Mouse (Mus musculus) hindbrain, embryonic 12.5 days (tissue): ENCODE measurements at regions not wholly inside any gene's neighbourhood (a gene's known extent, or its start where the extent isn't known, plus 50 kb on each side); places are given as distances from the start of the nearest gene placed in this dataset.

ENCODE experiments used
- ATAC-seq: fragments of 200-750 bp; cut with Nextera tagmentation; 2 replicates; pipeline ENCODE4 v1.8.0; 2017; ENCODE audit warnings: moderate TSS enrichment; ENCODE audit not compliant: low FRiP score
- H3K27ac ChIP-seq: fragments of 300-500 bp; sonication (generic); 2 replicates; pipeline ENCODE4 v1.5.1; 2016; ENCODE audit warnings: mild to moderate bottlenecking
- H3K27me3 ChIP-seq: fragments of 300-500 bp; sonication (generic); 2 replicates; pipeline ENCODE4 v1.6.1; 2016; ENCODE audit warnings: mild to moderate bottlenecking
- H3K36me3 ChIP-seq: fragments of 300-500 bp; sonication (generic); 2 replicates; pipeline ENCODE4 v1.6.1; 2016; ENCODE audit warnings: mild to moderate bottlenecking
- H3K4me1 ChIP-seq: fragments of 300-500 bp; sonication (generic); 2 replicates; pipeline ENCODE4 v1.6.1; 2016
- H3K4me2 ChIP-seq: fragments of 300-500 bp; sonication (generic); replicated peaks from 2 replicates; pipeline ENCODE4 v1.6.1; 2016; ENCODE audit warnings: mild to moderate bottlenecking
- H3K4me3 ChIP-seq: fragments of 300-500 bp; sonication (generic); 2 replicates; pipeline ENCODE4 v1.5.1; 2016; ENCODE audit warnings: mild to moderate bottlenecking
- H3K9ac ChIP-seq: fragments of 300-500 bp; sonication (generic); 2 replicates; pipeline ENCODE4 v1.6.1; 2016; ENCODE audit warnings: mild to moderate bottlenecking, moderate library complexity
- H3K9me3 ChIP-seq: fragments of 300-500 bp; sonication (generic); replicated peaks from 2 replicates; pipeline ENCODE4 v1.6.1; 2016; ENCODE audit warnings: mild to moderate bottlenecking
- WGBS: fragments of 180-500 bp; shearing (Covaris S2); methylation state at CpG from one replicate; pipeline ENCODE4 v1.1.7; 2016; 5-methylcytosine and 5-hydroxymethylcytosine counted together

GRCm38 (mm10) chr9:85439664-85440063 lies 112.5 kb upstream of the Tent5a start:
- Histone ChIP-seq H3K4me1 (no peaks in the 10 kb centered on the region), H3K9ac (no peak overlapping the region), H3K27ac (no peak overlapping the region), H3K36me3 (no peaks in the 10 kb centered on the region), H3K4me2 (no peak overlapping the region), H3K4me3 (no peak overlapping the region), H3K9me3 (no peaks in the 10 kb centered on the region), H3K27me3 (no peaks in the 10 kb centered on the region)
- WGBS: 38% methylated on average over 1 of the region's 1 CpGs
- ATAC-seq: no peak

DNA sequence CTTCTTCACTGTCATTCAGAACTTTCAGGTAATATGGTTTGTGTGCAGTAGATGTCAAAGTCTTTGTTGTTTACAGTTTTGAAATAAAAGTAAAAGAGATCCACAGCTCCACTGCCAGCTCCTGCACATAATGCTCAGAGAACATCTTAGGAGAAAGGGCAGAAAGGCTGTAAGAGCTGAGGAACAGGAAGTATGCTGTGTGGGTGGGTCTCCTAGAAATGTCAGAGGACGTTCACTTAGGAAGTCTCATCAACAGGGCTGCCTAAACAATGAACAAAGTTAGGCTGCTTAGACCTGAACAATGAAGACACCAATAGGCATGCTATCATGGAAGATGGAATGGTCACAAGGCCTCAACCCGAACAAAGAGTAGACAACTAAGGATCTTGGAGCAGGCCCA lies 105.1 kb upstream of the Tent5a start:
- Histone ChIP-seq H3K4me3 (no peak overlapping the region), H3K27me3 (no peaks in the 10 kb centered on the region), H3K4me1 (no peaks in the 10 kb centered on the region), H3K27ac (no peak overlapping the region), H3K36me3 (no peaks in the 10 kb centered on the region), H3K9ac (no peak overlapping the region), H3K9me3 (no peaks in the 10 kb centered on the region), H3K4me2 (no peak overlapping the region)
- no peak for ATAC-seq
- WGBS: 78% methylated on average over 2 of the region's 2 CpGs

GRCm38 (mm10) chr9:85426809-85427208 lies 99.7 kb upstream of the Tent5a start:
- no peak overlapping the region for H3K9ac ChIP-seq
- no peaks in the 10 kb centered on the region for H3K27me3 ChIP-seq
- H3K4me2 ChIP-seq: no peak overlapping the region
- no peaks in the 10 kb centered on the region for H3K9me3 ChIP-seq
- H3K27ac ChIP-seq: no peak overlapping the region
- WGBS: 83% methylated on average over 4 of the region's 4 CpGs
- H3K4me3 ChIP-seq: no peak overlapping the region
- no peaks in the 10 kb centered on the region for H3K36me3 ChIP-seq
- no peaks in the 10 kb centered on the region for H3K4me1 ChIP-seq
- ATAC-seq: no peak

- Histone ChIP-seq H3K27ac (no peak overlapping the region), H3K4me1 (no peaks in the 10 kb centered on the region), H3K4me2 (no peak overlapping the region), H3K4me3 (no peak overlapping the region), H3K36me3 (no peaks in the 10 kb centered on the region), H3K9ac (no peak overlapping the region), H3K27me3 (no peaks in the 10 kb centered on the region), H3K9me3 (no peaks in the 10 kb centered on the region)
- ATAC-seq: no peak
- 80% methylated on average over 2 of the region's 2 CpGs for WGBS
Observed at GRCm38 (mm10) chr9:85423908-85424307, 96.8 kb upstream of the Tent5a start.

DNA sequence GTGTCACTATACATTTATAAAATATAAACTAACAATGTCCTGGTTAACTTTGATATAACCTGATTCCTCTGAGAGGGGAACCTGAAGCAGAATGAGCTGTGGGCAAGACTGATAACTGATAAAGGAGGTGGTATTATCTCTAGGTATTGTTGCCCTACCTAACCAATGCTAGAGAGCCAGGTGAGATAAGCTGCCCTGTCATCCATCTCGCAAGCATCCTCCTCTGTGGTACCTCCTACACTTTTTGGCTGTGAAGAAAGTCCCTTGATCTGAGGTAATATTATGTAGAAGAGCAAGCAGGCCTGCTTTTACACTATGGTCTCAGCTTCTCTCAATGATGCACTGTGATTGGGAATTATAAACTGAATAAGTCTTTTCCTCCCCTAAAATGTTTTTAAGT lies 87.2 kb upstream of the Tent5a start:
- Histone ChIP-seq H3K27ac (no peak overlapping the region), H3K36me3 (no peaks in the 10 kb centered on the region), H3K27me3 (no peaks in the 10 kb centered on the region), H3K9me3 (no peaks in the 10 kb centered on the region), H3K4me1 (peaks cover 5% of the 10 kb centered on the region), H3K9ac (no peak overlapping the region), H3K4me2 (no peak overlapping the region), H3K4me3 (no peak overlapping the region)
- 93% methylated on average over 1 of the region's 1 CpGs for WGBS
- no peak for ATAC-seq

GRCm38 (mm10) chr9:85413813-85414212 lies 86.7 kb upstream of the Tent5a start:
- Histone ChIP-seq H3K4me1 (peaks cover 5% of the 10 kb centered on the region), H3K27ac (no peak overlapping the region), H3K9me3 (no peaks in the 10 kb centered on the region), H3K36me3 (no peaks in the 10 kb centered on the region), H3K27me3 (no peaks in the 10 kb centered on the region), H3K4me3 (no peak overlapping the region), H3K9ac (no peak overlapping the region), H3K4me2 (no peak overlapping the region)
- WGBS: 62% methylated on average over 1 of the region's 1 CpGs
- ATAC-seq: no peak

DNA sequence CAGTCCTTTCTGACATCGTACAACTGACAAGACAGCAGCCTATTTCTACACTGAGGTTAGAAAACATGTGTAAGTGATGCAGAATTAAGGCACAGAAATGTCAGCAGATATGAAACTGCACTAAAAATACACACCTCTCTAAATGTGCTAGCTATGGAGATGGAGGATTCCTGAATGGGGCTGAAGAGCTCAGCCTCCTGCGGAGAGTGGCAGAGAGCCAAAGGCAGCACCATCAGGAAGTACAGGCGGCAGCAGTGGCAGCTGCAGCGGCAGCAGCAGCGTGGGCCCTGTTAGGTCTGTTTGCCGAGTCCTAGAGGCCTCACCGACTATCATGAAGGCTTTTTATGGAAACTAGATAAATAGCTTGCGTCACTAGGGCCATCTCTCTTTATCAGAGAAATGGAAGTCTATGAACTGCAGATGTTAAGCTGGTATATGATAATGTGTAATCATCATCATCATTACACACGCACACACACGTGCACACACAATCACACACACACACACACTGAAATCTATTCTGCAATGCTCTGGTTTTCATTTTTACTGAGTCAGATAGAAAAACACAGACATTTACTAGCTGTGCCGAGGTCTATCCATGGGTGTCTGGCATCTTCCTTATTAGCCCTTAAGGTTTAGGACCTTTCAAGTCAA lies 83.6 kb upstream of the Tent5a start:
- WGBS: 57% methylated on average over 11 of the region's 11 CpGs
- peaks cover 5% of the 10 kb centered on the region for H3K4me1 ChIP-seq

GRCm38 (mm10) chr9:85409974-85410506 lies 82.9 kb upstream of the Tent5a start:
- ATAC-seq: no peak
- no peak overlapping the region for H3K4me2 ChIP-seq
- no peak overlapping the region for H3K4me3 ChIP-seq
- 82% methylated on average over 4 of the region's 4 CpGs for WGBS
- no peaks in the 10 kb centered on the region for H3K27me3 ChIP-seq
- H3K27ac ChIP-seq: no peak overlapping the region
- H3K9me3 ChIP-seq: no peaks in the 10 kb centered on the region
- H3K4me1 ChIP-seq: peaks cover 5% of the 10 kb centered on the region
- no peak overlapping the region for H3K9ac ChIP-seq
- no peaks in the 10 kb centered on the region for H3K36me3 ChIP-seq

More for the DNA sequence above, 83.6 kb upstream of the Tent5a start:
- H3K36me3 ChIP-seq: no peaks in the 10 kb centered on the region
- H3K27ac ChIP-seq: no peak overlapping the region
- H3K4me2 ChIP-seq: no peak overlapping the region
- no peak overlapping the region for H3K4me3 ChIP-seq
- ATAC-seq: no peak
- no peaks in the 10 kb centered on the region for H3K27me3 ChIP-seq
- no peak overlapping the region for H3K9ac ChIP-seq
- no peaks in the 10 kb centered on the region for H3K9me3 ChIP-seq

DNA sequence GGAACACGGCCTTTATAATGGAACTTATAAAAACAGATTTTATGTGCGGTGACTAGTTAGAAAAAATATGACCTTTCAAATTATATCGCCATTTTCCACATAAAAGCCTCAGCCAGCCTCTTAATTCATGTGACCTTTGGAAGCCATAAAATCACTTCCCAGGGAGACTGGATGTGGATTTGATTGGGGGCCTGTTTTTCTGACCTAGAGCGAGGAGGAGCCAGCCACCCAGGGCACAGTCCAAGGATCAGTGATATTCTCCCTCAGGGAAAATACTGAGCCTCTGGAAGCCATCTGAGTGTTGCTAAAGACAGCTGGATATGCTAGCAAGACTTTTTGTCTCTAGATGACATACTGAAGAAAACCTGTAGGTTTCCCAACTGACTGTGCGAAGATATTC lies 81.3 kb upstream of the Tent5a start:
- H3K4me3 ChIP-seq: no peak overlapping the region
- peaks cover 5% of the 10 kb centered on the region for H3K4me1 ChIP-seq
- WGBS: 80% methylated on average over 5 of the region's 5 CpGs
- no peaks in the 10 kb centered on the region for H3K36me3 ChIP-seq
- no peaks in the 10 kb centered on the region for H3K27me3 ChIP-seq
- no peak overlapping the region for H3K4me2 ChIP-seq
- no peak overlapping the region for H3K27ac ChIP-seq
- H3K9me3 ChIP-seq: no peaks in the 10 kb centered on the region
- H3K9ac ChIP-seq: no peak overlapping the region
- no peak for ATAC-seq

- H3K9ac ChIP-seq: no peak overlapping the region
- peaks cover 5% of the 10 kb centered on the region for H3K4me1 ChIP-seq
- WGBS: 89% methylated on average over 1 of the region's 1 CpGs
- no peak overlapping the region for H3K4me3 ChIP-seq
- ATAC-seq: no peak
- H3K9me3 ChIP-seq: no peaks in the 10 kb centered on the region
- no peak overlapping the region for H3K4me2 ChIP-seq
- H3K27me3 ChIP-seq: no peaks in the 10 kb centered on the region
- H3K27ac ChIP-seq: no peak overlapping the region
- H3K36me3 ChIP-seq: no peaks in the 10 kb centered on the region
Observed at GRCm38 (mm10) chr9:85407592-85407991, 80.4 kb upstream of the Tent5a start.

- WGBS: 94% methylated on average over 1 of the region's 1 CpGs
- H3K27ac ChIP-seq: no peak overlapping the region
Observed at GRCm38 (mm10) chr9:85401736-85402135, 74.6 kb upstream of the Tent5a start.

DNA sequence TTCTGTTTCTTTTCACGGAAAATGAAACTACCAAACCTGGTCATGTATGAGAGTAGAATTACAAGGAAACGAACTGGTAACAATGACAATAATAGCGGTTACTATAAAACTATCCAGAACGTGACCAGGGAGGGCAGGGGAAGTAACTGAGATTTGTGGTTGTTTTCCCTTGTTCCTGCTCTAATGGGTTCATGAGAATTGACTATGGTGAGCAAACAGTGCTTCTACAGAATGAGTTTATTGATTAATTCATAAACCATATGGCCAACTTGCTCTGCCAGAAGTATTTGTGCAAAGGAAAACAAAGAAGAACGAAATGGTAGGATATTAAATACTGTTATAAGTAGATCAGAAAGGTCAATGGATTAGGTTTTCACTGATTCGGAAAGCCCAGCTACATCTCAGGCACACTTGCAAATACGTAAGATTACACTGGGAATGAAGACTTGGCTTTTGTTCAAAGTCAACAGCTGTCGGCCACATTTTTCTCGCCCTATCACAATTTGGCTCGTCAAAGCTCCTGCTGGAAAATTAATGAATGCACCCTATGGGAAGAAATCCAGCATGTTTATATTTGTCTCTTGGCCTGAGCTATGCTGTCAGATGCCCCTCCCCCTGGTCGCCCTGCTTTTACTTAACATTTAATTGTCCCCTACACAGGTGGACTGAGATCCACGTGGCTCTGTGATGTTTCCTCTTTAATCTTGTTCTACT lies 73.6 kb upstream of the Tent5a start:
- Histone ChIP-seq H3K4me3 (no peak overlapping the region), H3K36me3 (no peaks in the 10 kb centered on the region), H3K9ac (no peak overlapping the region), H3K27me3 (no peaks in the 10 kb centered on the region), H3K9me3 (no peaks in the 10 kb centered on the region), H3K4me2 (no peak overlapping the region), H3K27ac (no peak overlapping the region), H3K4me1 (no peaks in the 10 kb centered on the region)
- WGBS: 69% methylated on average over 12 of the region's 12 CpGs
- ATAC-seq: no peak

More at GRCm38 (mm10) chr9:85401736-85402135, 74.6 kb upstream of the Tent5a start:
- Histone ChIP-seq H3K9me3 (no peaks in the 10 kb centered on the region), H3K9ac (no peak overlapping the region), H3K36me3 (no peaks in the 10 kb centered on the region), H3K4me1 (no peaks in the 10 kb centered on the region), H3K4me2 (no peak overlapping the region), H3K4me3 (no peak overlapping the region), H3K27me3 (no peaks in the 10 kb centered on the region)
- no peak for ATAC-seq

GRCm38 (mm10) chr9:85394975-85395374 lies 67.8 kb upstream of the Tent5a start:
- WGBS: 75% methylated on average over 6 of the region's 6 CpGs
- no peak overlapping the region for H3K9ac ChIP-seq
- no peak overlapping the region for H3K27ac ChIP-seq
- no peak for ATAC-seq
- no peaks in the 10 kb centered on the region for H3K36me3 ChIP-seq
- H3K9me3 ChIP-seq: no peaks in the 10 kb centered on the region
- no peak overlapping the region for H3K4me2 ChIP-seq
- H3K4me1 ChIP-seq: no peaks in the 10 kb centered on the region
- no peak overlapping the region for H3K4me3 ChIP-seq
- no peaks in the 10 kb centered on the region for H3K27me3 ChIP-seq
